Mouse (Mus musculus) forebrain, embryonic 15.5 days (tissue): ENCODE measurements around the gene Cdc37l1. TPM values are rescaled to one million over a fixed set of nuclear protein-coding genes. Genes with fewer than 3 reads are reported as not detected.
A peak's percentile ranks its signal among the peaks of the same experiment; 100 is the strongest.

Experiments used
- ATAC-seq: fragments of 200-750 bp; cut with Nextera tagmentation; replicated peaks from 2 replicates; pipeline ENCODE4 v1.8.0; 2017; ENCODE audit warnings: mild to moderate bottlenecking, moderate TSS enrichment, moderate library complexity
- H3K27ac ChIP-seq: fragments of 300-500 bp; sonication (generic); replicated peaks from 2 replicates; pipeline ENCODE4 v1.5.1; 2015; ENCODE audit warnings: mild to moderate bottlenecking, inconsistent platforms
- H3K27me3 ChIP-seq: fragments of 300-500 bp; sonication (generic); 2 replicates; pipeline ENCODE4 v1.6.1; 2015; ENCODE audit warnings: inconsistent platforms
- H3K36me3 ChIP-seq: fragments of 300-500 bp; sonication (generic); 2 replicates; pipeline ENCODE4 v1.6.1; 2015; ENCODE audit warnings: mild to moderate bottlenecking, inconsistent platforms
- H3K4me1 ChIP-seq: fragments of 300-500 bp; sonication (generic); 2 replicates; pipeline ENCODE4 v1.6.1; 2015; ENCODE audit warnings: inconsistent platforms
- H3K4me2 ChIP-seq: fragments of 300-500 bp; sonication (generic); replicated peaks from 2 replicates; pipeline ENCODE4 v1.6.1; 2015; ENCODE audit warnings: mild to moderate bottlenecking, inconsistent platforms
- H3K4me3 ChIP-seq: fragments of 300-500 bp; sonication (generic); 2 replicates; pipeline ENCODE4 v1.5.1; 2015; ENCODE audit warnings: mild to moderate bottlenecking, inconsistent platforms
- H3K9ac ChIP-seq: fragments of 300-500 bp; sonication (generic); replicated peaks from 2 replicates; pipeline ENCODE4 v1.6.1; 2015; ENCODE audit warnings: mild to moderate bottlenecking, inconsistent platforms
- H3K9me3 ChIP-seq: fragments of 300-500 bp; sonication (generic); 2 replicates; pipeline ENCODE4 v1.6.1; 2016; ENCODE audit warnings: inconsistent platforms
- WGBS: fragments of 180-500 bp; shearing (Covaris S2); methylation state at CpG from one replicate; pipeline ENCODE4 v1.1.7; 2015; ENCODE audit warnings: mixed read lengths; 5-methylcytosine and 5-hydroxymethylcytosine counted together
- polyA plus RNA-seq: library from polyadenylated mRNA; unstranded; fragments of >200 nt; fragmentation: Nextera tagmentation; extraction: Ambion mirVana; gene quantifications from 2 replicates; pipeline ENCODE4 v1.2.1, GENCODE M21; 2015

The Cdc37l1 gene
- polyA plus RNA-seq, 1 experiment from 2014 or later: 58.1 TPM

DNA sequence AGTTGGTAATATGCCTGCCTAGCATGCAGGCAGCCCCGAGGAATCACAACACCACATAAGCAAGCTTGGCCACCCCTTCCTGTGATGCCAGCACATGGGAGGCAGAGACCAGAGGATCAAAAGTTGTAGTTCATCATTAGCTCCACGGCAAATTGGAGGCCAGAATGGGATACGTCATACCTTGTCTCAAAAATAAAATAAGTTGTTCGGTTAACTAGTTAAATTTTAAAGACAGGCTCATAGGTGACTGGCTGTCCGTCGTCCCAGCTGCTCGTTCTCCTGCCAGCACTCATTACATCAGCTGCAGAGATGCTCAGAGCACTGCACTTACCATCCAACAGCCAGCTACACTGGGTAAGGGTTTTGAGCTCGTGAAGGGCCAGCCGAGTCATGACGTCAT, 47.4 kb downstream of the Cdc37l1 start:
- Histone ChIP-seq H3K36me3 (peaks cover 10% of the 10 kb centered on the region; the same call in 1 of the 2 replicates), H3K9ac (no peak overlapping the region), H3K27me3 (no peaks in the 10 kb centered on the region), H3K9me3 (no peaks in the 10 kb centered on the region), H3K4me2 (no peak overlapping the region), H3K4me1 (no peaks in the 10 kb centered on the region), H3K4me3 (no peak overlapping the region), H3K27ac (no peak overlapping the region)
- WGBS: 91% methylated on average over 10 of the region's 10 CpGs
- ATAC-seq: no peak

DNA sequence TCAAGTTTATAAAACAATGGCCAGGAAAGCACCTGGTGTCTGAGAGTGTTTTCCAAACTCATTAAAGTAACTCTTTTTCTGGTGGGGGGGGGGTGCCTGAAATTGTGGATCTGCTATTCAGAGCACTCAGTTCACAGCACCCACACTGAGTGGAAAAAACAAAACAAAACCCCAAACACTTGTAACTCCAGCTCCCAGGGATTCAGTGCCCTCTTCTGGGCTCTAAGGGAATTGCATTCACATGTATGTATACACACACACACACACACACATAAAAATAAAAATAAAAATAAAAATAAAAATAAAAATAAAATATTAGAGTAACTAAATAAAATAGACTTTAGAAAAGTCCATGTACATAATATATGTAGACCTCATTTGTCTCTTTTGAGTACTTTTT, 49.2 kb downstream of the Cdc37l1 start:
- Histone ChIP-seq H3K27me3 (no peaks in the 10 kb centered on the region), H3K27ac (no peak overlapping the region), H3K36me3 (peaks cover 10% of the 10 kb centered on the region; the same call in 1 of the 2 replicates), H3K4me1 (peaks cover 4% of the 10 kb centered on the region; the same call in 1 of the 2 replicates), H3K4me3 (no peak overlapping the region), H3K4me2 (no peak overlapping the region), H3K9ac (no peak overlapping the region), H3K9me3 (no peaks in the 10 kb centered on the region)
- ATAC-seq: no peak

GRCm38 (mm10) chr19:29040206-29040605, 50.1 kb downstream of the Cdc37l1 start:
- WGBS: 95% methylated on average over 4 of the region's 4 CpGs
- Histone ChIP-seq H3K27me3 (no peaks in the 10 kb centered on the region), H3K27ac (no peak overlapping the region), H3K9me3 (no peaks in the 10 kb centered on the region), H3K36me3 (peaks cover 7% of the 10 kb centered on the region; the same call in 1 of the 2 replicates), H3K9ac (no peak overlapping the region), H3K4me2 (no peak overlapping the region), H3K4me1 (peaks cover 9% of the 10 kb centered on the region), H3K4me3 (no peak overlapping the region)
- ATAC-seq: no peak

- no peak overlapping the region for H3K27ac ChIP-seq
- WGBS: 88% methylated on average over 6 of the region's 6 CpGs
- H3K9me3 ChIP-seq: no peaks in the 10 kb centered on the region
- H3K27me3 ChIP-seq: no peaks in the 10 kb centered on the region
- no peak overlapping the region for H3K4me2 ChIP-seq
- H3K4me3 ChIP-seq: no peak overlapping the region
- no peak for ATAC-seq
- H3K36me3 ChIP-seq: peaks cover 5% of the 10 kb centered on the region; the same call in 1 of the 2 replicates
- peaks cover 13% of the 10 kb centered on the region for H3K4me1 ChIP-seq
- H3K9ac ChIP-seq: no peak overlapping the region
Observed at GRCm38 (mm10) chr19:29042143-29042542, 52.0 kb downstream of the Cdc37l1 start.

DNA sequence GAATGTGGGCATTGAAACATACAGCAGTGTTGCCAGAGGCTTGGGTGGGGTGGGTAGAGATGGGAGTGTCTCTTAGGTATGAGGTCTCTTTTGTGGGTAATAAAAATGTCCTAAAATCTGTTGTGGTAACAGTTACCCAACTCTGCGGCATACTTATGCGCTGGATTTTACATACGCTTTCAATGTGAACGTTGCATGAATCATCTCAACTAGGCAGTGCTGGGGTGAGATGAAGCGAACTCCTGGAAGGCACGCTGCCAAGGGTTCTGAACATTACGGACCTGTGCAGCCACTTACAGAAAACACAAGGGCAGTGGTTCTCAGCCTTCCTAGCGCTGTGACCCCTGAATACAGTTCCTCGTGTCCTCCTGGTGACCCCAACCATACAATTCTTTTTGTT, 52.5 kb downstream of the Cdc37l1 start:
- Histone ChIP-seq H3K4me1 (peaks cover 13% of the 10 kb centered on the region), H3K9me3 (no peaks in the 10 kb centered on the region), H3K4me2 (no peak overlapping the region), H3K4me3 (no peak overlapping the region), H3K9ac (no peak overlapping the region), H3K27me3 (no peaks in the 10 kb centered on the region), H3K36me3 (peaks cover 5% of the 10 kb centered on the region; the same call in 1 of the 2 replicates), H3K27ac (no peak overlapping the region)
- ATAC-seq: no peak
- 86% methylated on average over 9 of the region's 9 CpGs for WGBS

DNA sequence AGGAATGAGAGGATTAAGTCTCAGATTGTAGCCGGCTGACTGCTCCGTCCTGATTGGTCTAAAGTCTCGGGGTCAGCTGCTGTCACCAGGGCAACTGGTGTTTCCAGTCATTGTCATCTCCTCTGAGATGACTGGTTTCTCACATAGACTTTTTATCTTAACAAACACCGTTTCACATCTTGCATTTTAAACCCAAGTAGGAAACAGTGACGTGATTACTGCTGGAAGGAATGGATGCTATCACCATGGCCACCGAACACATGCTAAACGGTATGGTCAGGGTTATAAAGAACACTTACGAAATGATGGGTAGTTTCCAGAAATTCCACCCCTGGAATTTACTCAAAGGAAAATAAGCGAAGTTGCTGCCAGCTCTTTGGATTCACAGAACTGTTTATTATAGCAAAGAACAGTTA, 54.2 kb downstream of the Cdc37l1 start:
- H3K9ac ChIP-seq: no peak overlapping the region
- ATAC-seq: no peak
- H3K4me2 ChIP-seq: no peak overlapping the region
- H3K36me3 ChIP-seq: peaks cover 5% of the 10 kb centered on the region; the same call in 1 of the 2 replicates
- WGBS: 10% methylated on average over 9 of the region's 9 CpGs
- H3K27ac ChIP-seq: no peak overlapping the region
- peaks cover 17% of the 10 kb centered on the region for H3K4me1 ChIP-seq
- no peaks in the 10 kb centered on the region for H3K27me3 ChIP-seq
- no peak overlapping the region for H3K4me3 ChIP-seq
- no peaks in the 10 kb centered on the region for H3K9me3 ChIP-seq

DNA sequence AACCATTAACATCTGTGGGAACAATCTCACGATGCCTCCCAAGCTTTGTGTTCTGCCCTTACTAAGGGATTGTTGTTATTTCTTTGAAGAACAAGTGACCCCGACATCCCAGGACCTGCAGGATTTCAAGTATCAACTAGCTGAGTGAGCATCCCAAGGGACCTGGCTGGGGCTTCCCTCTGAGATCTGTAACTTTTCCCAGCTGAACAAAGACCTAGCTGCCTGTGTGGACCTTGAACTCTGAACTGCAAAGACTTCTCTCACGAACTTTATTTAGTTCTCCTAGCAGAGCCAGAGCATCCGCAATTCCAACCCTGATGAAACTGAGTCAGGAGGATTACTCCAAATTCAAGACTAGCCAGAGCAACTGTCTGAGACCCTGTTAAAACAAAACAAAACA, 55.2 kb downstream of the Cdc37l1 start:
- Histone ChIP-seq H3K4me2 (no peak overlapping the region), H3K9ac (no peak overlapping the region), H3K27me3 (no peaks in the 10 kb centered on the region), H3K9me3 (no peaks in the 10 kb centered on the region), H3K4me1 (peaks cover 17% of the 10 kb centered on the region), H3K27ac (no peak overlapping the region), H3K36me3 (no peaks in the 10 kb centered on the region), H3K4me3 (no peak overlapping the region)
- WGBS: 60% methylated on average over 4 of the region's 4 CpGs
- no peak for ATAC-seq

- WGBS: 33% methylated on average over 15 of the region's 15 CpGs
- no peaks in the 10 kb centered on the region for H3K27me3 ChIP-seq
- H3K9me3 ChIP-seq: no peaks in the 10 kb centered on the region
- H3K4me2 ChIP-seq: peak overlapping the region; percentile 87
- no peak for ATAC-seq
- H3K36me3 ChIP-seq: no peaks in the 10 kb centered on the region
- peak overlapping the region; percentile 75 for H3K4me3 ChIP-seq
- peaks cover 17% of the 10 kb centered on the region for H3K4me1 ChIP-seq
- H3K27ac ChIP-seq: no peak overlapping the region
- no peak overlapping the region for H3K9ac ChIP-seq
Observed at GRCm38 (mm10) chr19:29045956-29046650, 56.0 kb downstream of the Cdc37l1 start.

GRCm38 (mm10) chr19:29046961-29047333, 56.8 kb downstream of the Cdc37l1 start:
- peak overlapping the region; percentile 87 for H3K4me2 ChIP-seq
- no peak overlapping the region; the same call in 1 of the 2 replicates for H3K27ac ChIP-seq
- H3K9ac ChIP-seq: peak overlapping the region; percentile 86; the same call in 1 of the 2 replicates
- H3K9me3 ChIP-seq: no peaks in the 10 kb centered on the region
- no peaks in the 10 kb centered on the region for H3K27me3 ChIP-seq
- H3K4me3 ChIP-seq: peak overlapping the region; percentile 75
- no peaks in the 10 kb centered on the region for H3K36me3 ChIP-seq
- no peak for ATAC-seq
- WGBS: 33% methylated on average over 4 of the region's 4 CpGs
- peaks cover 17% of the 10 kb centered on the region for H3K4me1 ChIP-seq

DNA sequence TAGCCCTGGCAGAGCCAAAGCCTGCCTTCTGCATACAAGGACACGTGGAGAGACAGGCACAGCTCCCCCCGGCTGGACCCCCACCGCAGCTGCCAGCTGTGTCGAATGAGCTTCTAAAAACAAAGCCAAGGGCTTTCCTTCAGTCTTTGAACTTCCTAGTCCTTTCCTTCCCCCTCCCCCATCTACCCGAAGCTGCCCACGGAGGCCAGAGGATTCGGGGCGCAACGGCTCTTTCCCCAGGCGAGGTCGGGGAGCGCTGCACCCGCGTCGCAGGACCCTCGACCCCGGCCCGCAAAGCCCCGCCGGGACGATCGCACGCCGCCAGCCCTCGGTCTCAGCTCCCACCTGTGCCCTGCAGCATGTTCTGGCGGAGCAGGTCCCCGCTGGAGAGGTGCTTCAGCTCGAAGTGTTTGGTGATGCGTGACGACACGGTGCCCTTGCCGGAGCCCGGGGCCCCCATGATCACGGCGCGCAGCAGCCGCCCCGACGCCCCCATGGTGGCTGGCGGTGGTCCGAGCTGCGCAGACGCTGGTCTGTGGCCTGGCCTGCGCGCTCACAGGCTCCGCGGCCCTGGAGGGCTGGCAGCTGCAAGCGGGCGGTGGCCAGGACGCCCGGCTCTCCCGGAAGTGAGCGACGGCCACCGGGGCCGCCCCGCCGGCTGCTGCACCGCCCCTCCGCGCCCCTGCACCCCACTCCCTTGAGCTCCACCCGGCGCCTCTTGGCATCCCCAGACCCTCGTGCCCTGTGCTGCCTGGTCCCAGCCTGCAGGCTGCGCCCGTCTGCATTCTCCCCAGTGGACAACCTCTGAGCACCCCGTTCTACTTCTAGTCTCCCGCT, 57.4 kb downstream of the Cdc37l1 start, which contains the start of gene Ak3:
Gene Ak3, minus strand, starts transcription at position 628 of the 837 bp plus-strand sequence.
- Histone ChIP-seq H3K4me3 (peak within 1 kb of the TSS; percentile 75), H3K4me1 (peaks cover 17% of the 10 kb centered on the region), H3K9ac (peak within 1 kb of the TSS; percentile 86), H3K27ac (peak within 1 kb of the TSS; percentile 68), H3K4me2 (peak within 1 kb of the TSS; percentile 87), H3K36me3 (no peaks in the 10 kb centered on the region), H3K9me3 (no peaks in the 10 kb centered on the region), H3K27me3 (no peaks in the 10 kb centered on the region)
- peak; percentile 91 for ATAC-seq
- WGBS: under 1% methylated on average over 51 of the region's 68 CpGs

- no peak for ATAC-seq
- Histone ChIP-seq H3K27me3 (no peaks in the 10 kb centered on the region), H3K27ac (no peak overlapping the region), H3K4me3 (no peak overlapping the region), H3K9me3 (no peaks in the 10 kb centered on the region), H3K4me1 (peaks cover 11% of the 10 kb centered on the region), H3K4me2 (no peak overlapping the region), H3K36me3 (no peaks in the 10 kb centered on the region), H3K9ac (no peak overlapping the region)
- WGBS: 76% methylated on average over 12 of the region's 12 CpGs
Observed at GRCm38 (mm10) chr19:29049401-29050075, 59.4 kb downstream of the Cdc37l1 start.
